Mouse (Mus musculus) lung, embryonic 15.5 days (tissue): Measurements from ENCODE around the gene Hnrnpab. TPM values are rescaled to one million over a fixed set of nuclear protein-coding genes. Genes with fewer than 3 reads are reported as not detected.
"Not testable (repeated sequence)": the region's sequence is repeated elsewhere in the genome, so short reads cannot be mapped to it uniquely, and the experiment has no call there.

Source experiments
- ATAC-seq: fragments of 200-750 bp; cut with Nextera tagmentation; 2 replicates; pipeline ENCODE4 v1.8.0; 2017; ENCODE audit warnings: moderate number of reproducible peaks, borderline replicate concordance; ENCODE audit not compliant: low FRiP score, low TSS enrichment; ENCODE audit errors: extremely low read depth
- H3K27ac ChIP-seq: fragments of 300-500 bp; sonication (generic); 2 replicates; pipeline ENCODE4 v1.5.1; 2015; ENCODE audit warnings: moderate library complexity, mild to moderate bottlenecking, inconsistent platforms
- H3K27me3 ChIP-seq: fragments of 300-500 bp; sonication (generic); 2 replicates; pipeline ENCODE4 v1.6.1; 2015; ENCODE audit warnings: inconsistent platforms
- H3K36me3 ChIP-seq: fragments of 300-500 bp; sonication (generic); 2 replicates; pipeline ENCODE4 v1.6.1; 2015; ENCODE audit warnings: inconsistent platforms
- H3K4me1 ChIP-seq: fragments of 300-500 bp; sonication (generic); 2 replicates; pipeline ENCODE4 v1.6.1; 2015; ENCODE audit warnings: inconsistent platforms
- H3K4me2 ChIP-seq: fragments of 300-500 bp; sonication (generic); 2 replicates; pipeline ENCODE4 v1.6.1; 2015; ENCODE audit warnings: inconsistent platforms, mild to moderate bottlenecking, moderate library complexity
- H3K4me3 ChIP-seq: fragments of 300-500 bp; sonication (generic); 2 replicates; pipeline ENCODE4 v1.5.1; 2015; ENCODE audit warnings: mild to moderate bottlenecking, inconsistent platforms
- H3K9ac ChIP-seq: fragments of 300-500 bp; sonication (generic); 2 replicates; pipeline ENCODE4 v1.6.1; 2015; ENCODE audit warnings: inconsistent platforms
- H3K9me3 ChIP-seq: fragments of 300-500 bp; sonication (generic); 2 replicates; pipeline ENCODE4 v1.6.1; 2016; ENCODE audit warnings: inconsistent platforms
- WGBS: fragments of 180-500 bp; shearing (Covaris S2); methylation state at CpG from one replicate; pipeline ENCODE4 v1.1.7; 2015; 5-methylcytosine and 5-hydroxymethylcytosine counted together
- polyA plus RNA-seq: library from polyadenylated mRNA; unstranded; fragments of >200 nt; fragmentation: Nextera tagmentation; extraction: Ambion mirVana; gene quantifications from 2 replicates; pipeline ENCODE4 v1.2.1, GENCODE M21; 2015

The Hnrnpab gene
- polyA plus RNA-seq, 1 experiment from 2014 or later = 465 TPM

DNA sequence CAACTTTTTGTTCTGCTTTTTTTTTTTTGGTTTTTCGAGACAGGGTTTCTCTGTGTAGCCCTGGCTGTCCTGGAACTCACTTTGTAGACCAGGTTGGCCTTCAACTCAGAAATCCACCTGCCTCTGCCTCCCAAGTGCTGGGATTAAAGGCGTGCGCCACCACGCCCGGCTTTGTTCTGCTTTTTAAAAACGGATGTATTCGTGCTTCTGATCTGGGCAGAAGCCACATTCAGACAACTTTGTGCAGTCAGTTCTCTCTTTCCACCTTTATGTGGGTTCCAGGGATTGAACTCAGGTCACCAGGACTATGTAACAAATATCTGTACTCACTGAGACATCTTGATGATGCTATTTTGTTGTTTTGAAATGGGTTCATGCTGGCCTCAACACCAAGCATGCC is 26.6 kb upstream of the Hnrnpab start:
- H3K9me3 ChIP-seq, H3K36me3 ChIP-seq, H3K27me3 ChIP-seq, H3K4me3 ChIP-seq, ATAC-seq, H3K9ac ChIP-seq, H3K4me2 ChIP-seq, H3K27ac ChIP-seq: not testable (repeated sequence)
- peaks cover 28% of the 10 kb centered on the region for H3K4me1 ChIP-seq
- WGBS = 88% methylated on average over 7 of the region's 7 CpGs

DNA sequence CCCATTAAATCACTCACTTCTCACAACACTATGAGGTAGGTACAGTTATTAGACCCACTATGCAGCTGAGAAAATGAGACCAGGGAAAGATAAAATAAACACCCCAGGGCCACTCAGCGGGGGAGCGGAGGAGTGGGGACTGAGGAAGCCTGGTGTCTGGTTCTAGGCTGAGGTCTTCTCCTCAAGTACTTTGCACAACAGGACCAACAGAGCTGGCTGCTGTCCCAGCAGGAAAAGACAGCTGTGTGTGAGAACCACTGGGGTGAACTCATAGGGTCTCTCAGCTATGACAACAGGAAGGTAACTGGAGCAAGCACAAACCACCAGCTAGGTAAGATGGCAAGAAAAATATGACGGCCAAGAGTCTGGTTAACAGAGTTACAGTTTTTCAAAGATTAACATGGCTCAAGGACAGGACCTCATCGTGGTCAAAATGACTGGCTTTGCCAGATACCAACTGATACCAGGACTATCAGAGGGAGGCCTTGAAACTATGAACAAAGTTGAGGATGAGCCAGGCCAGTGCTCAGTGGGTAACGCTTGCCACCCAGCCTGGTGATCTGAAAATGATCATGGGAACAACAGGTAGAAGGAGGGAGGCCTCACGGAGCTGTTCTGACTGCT is 25.6 kb upstream of the Hnrnpab start:
- no peak overlapping the region for H3K4me2 ChIP-seq
- H3K9ac ChIP-seq = no peak overlapping the region
- H3K4me1 ChIP-seq = peaks cover 22% of the 10 kb centered on the region
- 73% methylated on average over 6 of the region's 6 CpGs for WGBS
- H3K9me3 ChIP-seq = no peaks in the 10 kb centered on the region
- no peaks in the 10 kb centered on the region for H3K27me3 ChIP-seq
- peaks cover 10% of the 10 kb centered on the region for H3K36me3 ChIP-seq
- H3K4me3 ChIP-seq = no peak overlapping the region
- no peak overlapping the region for H3K27ac ChIP-seq
- ATAC-seq = no peak

DNA sequence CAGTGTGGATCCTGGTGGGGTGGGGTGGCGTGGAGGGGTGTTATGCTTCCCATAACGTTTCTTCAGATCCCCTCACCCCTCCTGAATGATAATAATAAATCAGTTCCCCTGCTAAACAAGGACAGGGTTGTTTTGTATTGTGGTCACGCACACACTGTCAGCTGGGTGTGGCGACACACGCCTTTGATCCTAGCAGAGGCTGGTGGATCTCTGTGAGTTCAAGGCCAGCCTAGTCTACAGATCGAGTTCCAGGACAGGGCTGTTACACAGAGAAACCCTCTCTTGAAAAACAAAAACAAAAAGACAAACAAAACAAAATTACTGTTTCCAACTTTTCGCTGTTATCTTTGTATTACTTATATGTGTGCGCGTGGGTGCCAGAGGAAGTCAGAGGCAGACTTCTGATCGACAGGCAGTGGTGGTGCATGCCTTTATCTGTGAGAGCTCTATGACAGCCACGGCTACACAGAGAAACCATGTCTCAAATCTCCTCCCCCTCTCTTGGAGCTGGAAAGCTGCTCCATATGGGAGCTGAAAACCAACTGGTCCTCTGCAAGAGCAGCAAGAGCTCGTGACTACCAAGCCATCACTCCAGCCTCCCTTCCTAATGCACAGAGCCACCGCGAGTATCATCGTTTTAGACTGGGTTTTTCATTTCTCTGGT is 23.1 kb upstream of the Hnrnpab start:
- no peaks in the 10 kb centered on the region for H3K9me3 ChIP-seq
- H3K27ac ChIP-seq = no peak overlapping the region
- no peak for ATAC-seq
- peaks cover 31% of the 10 kb centered on the region for H3K36me3 ChIP-seq
- peaks cover 6% of the 10 kb centered on the region; the same call in 1 of the 2 replicates for H3K4me1 ChIP-seq
- H3K9ac ChIP-seq = no peak overlapping the region
- H3K27me3 ChIP-seq = no peaks in the 10 kb centered on the region
- H3K4me2 ChIP-seq = no peak overlapping the region
- 80% methylated on average over 15 of the region's 15 CpGs for WGBS
- no peak overlapping the region for H3K4me3 ChIP-seq

DNA sequence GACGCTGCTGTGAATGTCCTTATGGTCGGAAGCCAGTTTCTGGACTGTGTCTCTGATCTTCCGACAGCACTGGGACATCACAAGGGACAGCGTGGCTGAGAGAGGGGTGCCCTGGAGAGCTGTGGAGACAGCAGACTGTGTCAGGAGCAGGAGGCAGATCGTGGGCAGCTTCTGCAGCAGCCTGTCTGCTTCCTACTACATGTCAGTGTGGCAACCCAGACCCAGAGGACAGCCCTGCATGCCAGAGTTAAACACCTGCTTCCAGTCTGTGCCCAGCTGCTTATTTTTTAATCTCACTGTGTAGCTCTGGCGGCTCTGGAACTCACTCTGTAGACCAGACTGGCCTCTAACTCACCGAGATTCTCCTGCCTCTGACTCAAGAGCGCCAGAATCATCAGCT is 21.3 kb upstream of the Hnrnpab start:
- Histone ChIP-seq H3K36me3 (peaks cover 49% of the 10 kb centered on the region), H3K27me3 (no peaks in the 10 kb centered on the region), H3K9me3 (no peaks in the 10 kb centered on the region), H3K4me1 (peaks cover 5% of the 10 kb centered on the region; the same call in 1 of the 2 replicates), H3K4me3 (no peak overlapping the region), H3K27ac (no peak overlapping the region), H3K9ac (no peak overlapping the region), H3K4me2 (no peak overlapping the region)
- ATAC-seq = no peak
- 81% methylated on average over 8 of the region's 8 CpGs for WGBS

DNA sequence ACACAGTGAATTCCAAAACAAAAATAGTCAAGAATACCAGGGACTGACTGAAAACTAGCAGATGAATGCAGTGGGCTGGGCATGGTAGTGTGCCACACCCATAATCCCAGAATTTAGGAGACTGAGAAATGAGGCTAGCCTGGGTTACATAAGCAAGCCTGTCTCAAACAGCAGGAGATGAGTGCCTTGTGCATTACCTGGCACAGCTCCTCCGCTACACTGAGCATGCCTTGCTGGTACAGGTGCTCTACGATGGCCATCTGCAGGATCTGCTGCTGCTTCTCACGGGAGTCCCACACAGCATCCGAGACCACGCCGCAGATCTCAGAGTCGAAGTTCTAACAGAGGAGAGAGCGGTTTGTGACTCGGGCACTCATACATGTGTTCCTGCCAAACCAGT is 20.8 kb upstream of the Hnrnpab start:
- no peak for ATAC-seq
- peaks cover 54% of the 10 kb centered on the region for H3K36me3 ChIP-seq
- 91% methylated on average over 9 of the region's 9 CpGs for WGBS

DNA sequence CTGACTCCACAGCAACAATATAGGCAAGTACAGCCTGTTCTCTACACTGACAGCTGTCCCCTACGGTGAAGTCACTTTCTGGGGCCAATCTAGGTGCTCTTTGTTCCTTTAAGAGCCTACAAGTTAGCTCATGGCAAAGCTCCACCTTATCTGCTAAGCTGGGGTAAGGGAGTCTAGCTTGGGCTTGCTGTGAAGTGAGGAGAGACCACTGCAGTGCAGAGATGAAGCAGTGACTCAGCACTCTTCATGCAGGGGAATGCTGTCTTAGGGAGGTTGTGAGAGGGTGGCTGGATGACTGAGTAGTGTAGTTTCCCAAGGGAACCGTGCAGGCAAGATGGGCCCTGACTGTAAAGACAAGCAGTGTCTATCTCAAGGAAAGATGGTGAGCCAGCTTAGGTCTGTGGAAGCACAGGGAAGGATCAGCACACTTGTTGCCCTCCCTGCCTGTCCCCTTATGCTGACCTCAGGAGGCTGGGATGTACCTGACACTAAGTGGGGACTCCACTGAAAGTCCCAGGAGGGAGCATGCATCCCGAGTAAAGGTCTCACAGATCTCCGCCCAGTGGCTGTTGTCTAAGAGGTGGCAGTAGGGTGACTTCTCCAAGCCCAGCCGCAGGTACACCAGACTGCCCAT is 18.7 kb upstream of the Hnrnpab start:
- no peaks in the 10 kb centered on the region for H3K27me3 ChIP-seq
- H3K27ac ChIP-seq = no peak overlapping the region
- H3K4me1 ChIP-seq = peaks cover 10% of the 10 kb centered on the region
- H3K9me3 ChIP-seq = no peaks in the 10 kb centered on the region
- no peak overlapping the region for H3K4me3 ChIP-seq
- H3K9ac ChIP-seq = no peak overlapping the region
- peaks cover 60% of the 10 kb centered on the region for H3K36me3 ChIP-seq
- 77% methylated on average over 5 of the region's 5 CpGs for WGBS
- H3K4me2 ChIP-seq = no peak overlapping the region
- ATAC-seq = no peak

More for the DNA sequence above, 20.8 kb upstream of the Hnrnpab start:
- no peak overlapping the region for H3K4me2 ChIP-seq
- no peak overlapping the region for H3K4me3 ChIP-seq
- peaks cover 2% of the 10 kb centered on the region; the same call in 1 of the 2 replicates for H3K4me1 ChIP-seq
- H3K27ac ChIP-seq = no peak overlapping the region
- H3K9ac ChIP-seq = no peak overlapping the region
- H3K9me3 ChIP-seq = no peaks in the 10 kb centered on the region
- H3K27me3 ChIP-seq = no peaks in the 10 kb centered on the region

DNA sequence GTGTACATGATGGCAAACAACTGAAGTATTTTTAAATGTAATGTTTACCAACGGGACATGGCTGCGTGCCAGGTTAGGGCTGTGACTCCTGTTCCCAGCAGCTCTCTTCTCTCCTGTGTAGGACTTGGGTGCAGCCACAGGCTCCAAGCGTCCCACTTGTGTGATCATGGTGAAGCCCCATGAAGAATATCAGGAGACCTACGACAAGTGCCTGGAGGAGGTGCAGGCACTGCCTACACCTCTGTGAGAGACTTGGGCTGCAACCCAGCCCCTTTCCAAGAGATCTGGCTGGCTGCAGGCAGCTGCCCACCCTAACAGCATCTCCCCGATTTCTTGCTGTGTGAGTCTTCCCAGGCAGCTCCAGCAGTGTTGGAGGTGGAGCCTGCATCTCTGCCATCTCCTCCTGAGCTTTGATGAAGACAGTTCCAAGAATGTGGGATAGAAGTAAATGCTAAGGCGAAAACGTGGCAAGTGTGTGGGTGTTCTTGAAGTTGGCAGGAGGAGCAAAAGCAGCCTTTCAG is 16.4 kb upstream of the Hnrnpab start:
- Histone ChIP-seq H3K4me3 (no peak overlapping the region), H3K9ac (no peak overlapping the region), H3K36me3 (peaks cover 59% of the 10 kb centered on the region), H3K9me3 (no peaks in the 10 kb centered on the region), H3K27me3 (no peaks in the 10 kb centered on the region), H3K27ac (no peak overlapping the region), H3K4me2 (no peak overlapping the region), H3K4me1 (peaks cover 16% of the 10 kb centered on the region)
- 80% methylated on average over 7 of the region's 7 CpGs for WGBS
- ATAC-seq = no peak

DNA sequence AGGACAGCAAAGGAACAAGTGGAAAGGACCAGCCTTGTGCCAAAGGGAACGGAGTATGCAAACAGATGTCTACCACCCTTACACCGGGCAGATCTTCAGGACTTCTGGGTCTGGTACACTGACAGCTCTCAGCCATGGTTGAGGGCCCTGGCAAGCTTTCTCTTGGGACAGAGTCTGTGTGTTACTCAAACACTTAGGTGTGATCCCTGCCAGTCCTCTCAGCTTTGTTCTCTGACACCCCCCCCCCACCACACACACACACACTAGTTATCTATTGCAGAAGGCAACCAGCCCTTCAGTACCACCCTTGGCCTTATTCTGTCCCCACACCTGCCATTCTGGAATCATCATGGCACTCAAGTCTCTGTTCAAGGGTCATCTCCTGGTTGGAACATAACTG is 15.1 kb upstream of the Hnrnpab start:
- no peak overlapping the region for H3K4me3 ChIP-seq
- H3K4me2 ChIP-seq = no peak overlapping the region
- peaks cover 46% of the 10 kb centered on the region for H3K36me3 ChIP-seq
- H3K27ac ChIP-seq = no peak overlapping the region
- H3K9ac ChIP-seq = no peak overlapping the region
- WGBS = 94% methylated on average over 2 of the region's 2 CpGs
- no peak for ATAC-seq
- H3K4me1 ChIP-seq = peaks cover 19% of the 10 kb centered on the region
- H3K27me3 ChIP-seq = no peaks in the 10 kb centered on the region
- H3K9me3 ChIP-seq = no peaks in the 10 kb centered on the region

DNA sequence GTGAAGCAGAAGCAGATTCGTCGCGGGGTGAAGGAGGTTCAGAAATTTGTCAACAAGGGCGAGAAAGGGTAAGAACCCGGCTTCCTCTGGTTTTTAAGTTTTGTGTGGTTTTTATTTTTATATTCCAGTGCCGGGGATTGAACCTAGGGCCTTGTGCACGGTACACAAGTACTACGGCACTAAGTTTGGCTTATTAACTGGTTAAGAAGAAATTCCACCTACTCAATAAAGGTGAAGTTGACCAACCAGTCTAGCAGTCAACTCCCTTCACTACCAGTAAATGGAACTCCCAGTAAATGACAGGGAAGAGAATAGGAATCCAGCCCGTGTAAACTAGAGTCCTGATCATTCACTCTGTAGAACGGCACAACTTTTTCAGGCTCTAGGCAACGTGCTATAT is 13.4 kb upstream of the Hnrnpab start:
- peak overlapping the region; percentile 70 for H3K4me2 ChIP-seq
- peak overlapping the region; percentile 54 for H3K9ac ChIP-seq
- 1% methylated on average over 11 of the region's 11 CpGs for WGBS
- no peak overlapping the region for H3K27ac ChIP-seq
- H3K9me3 ChIP-seq = no peaks in the 10 kb centered on the region
- peak overlapping the region; percentile 64 for H3K4me3 ChIP-seq
- H3K27me3 ChIP-seq = no peaks in the 10 kb centered on the region
- peaks cover 33% of the 10 kb centered on the region for H3K36me3 ChIP-seq
- ATAC-seq = no peak
- H3K4me1 ChIP-seq = peaks cover 29% of the 10 kb centered on the region

DNA sequence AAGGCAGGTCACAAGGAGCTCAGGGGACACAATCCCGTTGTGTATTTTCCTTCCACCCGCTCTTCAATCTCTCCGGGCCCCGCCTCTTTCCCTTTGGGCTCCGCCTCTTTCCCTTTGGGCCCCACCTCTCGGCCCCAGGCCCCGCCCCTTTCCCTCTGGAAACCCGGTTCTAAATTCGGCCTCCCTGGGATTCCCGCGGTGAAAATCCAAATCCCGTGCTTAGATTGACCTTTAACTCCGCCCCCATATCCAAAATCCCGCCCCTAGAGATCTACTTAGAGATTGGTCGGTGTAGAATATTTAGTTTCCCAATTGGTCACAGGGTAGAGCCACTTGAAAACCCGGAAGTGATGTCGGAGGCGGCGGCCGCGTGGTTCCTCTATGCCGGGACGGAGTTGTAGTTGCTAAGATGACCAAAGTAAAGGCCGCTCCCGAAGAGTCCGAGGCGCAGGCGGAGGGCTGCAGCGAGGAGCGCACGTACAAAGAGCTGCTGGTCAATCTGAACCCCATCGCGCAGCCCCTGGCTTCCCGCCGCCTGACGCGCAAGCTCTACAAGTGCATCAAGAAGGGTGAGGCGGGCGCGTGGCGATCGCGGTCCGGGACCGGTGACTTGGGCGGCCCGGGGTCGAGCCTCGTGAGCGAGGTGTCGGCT is 12.9 kb upstream of the Hnrnpab start, which contains the start of gene Nhp2:
TSS of gene Nhp2 (plus strand) at position 327 of the 652 bp plus-strand sequence.
- H3K9ac ChIP-seq = peak within 1 kb of the TSS; percentile 54
- no peaks in the 10 kb centered on the region for H3K27me3 ChIP-seq
- H3K27ac ChIP-seq = peak within 1 kb of the TSS; percentile 46; the same call in 1 of the 2 replicates
- H3K4me1 ChIP-seq = peaks cover 34% of the 10 kb centered on the region
- ATAC-seq = peak; percentile 93
- under 1% methylated on average over 51 of the region's 51 CpGs for WGBS
- no peaks in the 10 kb centered on the region for H3K9me3 ChIP-seq
- H3K36me3 ChIP-seq = peaks cover 27% of the 10 kb centered on the region
- peak within 1 kb of the TSS; percentile 64 for H3K4me3 ChIP-seq
- peak within 1 kb of the TSS; percentile 70 for H3K4me2 ChIP-seq

DNA sequence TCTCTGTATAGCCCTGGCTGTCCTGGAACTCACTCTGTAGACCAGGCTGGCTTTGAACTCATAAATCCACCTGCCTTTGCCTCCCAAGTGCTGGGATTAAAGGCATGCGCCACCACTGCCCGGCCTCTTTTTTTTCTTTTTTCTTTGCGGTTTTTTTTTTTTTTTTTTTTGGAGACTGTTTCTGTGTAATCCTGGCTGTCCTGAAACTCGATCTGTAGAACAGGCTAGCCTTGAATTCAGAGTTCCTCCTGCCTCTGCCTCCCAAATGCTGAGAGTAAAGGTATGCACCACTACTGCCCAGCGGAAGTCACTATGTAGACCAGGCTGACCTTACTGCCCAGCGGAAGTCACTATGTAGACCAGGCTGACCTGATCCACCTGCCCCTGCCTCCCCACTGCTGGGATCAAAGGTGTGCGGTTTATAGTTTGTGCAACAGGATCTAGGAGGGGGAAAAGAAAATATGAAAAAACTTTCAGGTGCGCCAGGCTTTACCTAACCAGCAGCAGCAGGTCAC is 12.3 kb upstream of the Hnrnpab start:
- peak; percentile 23; the same call in 1 of the 2 replicates for ATAC-seq
- Histone ChIP-seq H3K9me3 (no peaks in the 10 kb centered on the region), H3K9ac (no peak overlapping the region), H3K4me2 (peak overlapping the region; percentile 70), H3K36me3 (peaks cover 21% of the 10 kb centered on the region), H3K27ac (peak overlapping the region; percentile 46; the same call in 1 of the 2 replicates), H3K4me1 (peaks cover 38% of the 10 kb centered on the region), H3K27me3 (no peaks in the 10 kb centered on the region), H3K4me3 (peak overlapping the region; percentile 64)
- WGBS = 46% methylated on average over 8 of the region's 8 CpGs
